Mouse (Mus musculus) small intestine, adult 2 months (tissue): ENCODE data around the gene Cdk14.

Source experiments
- CTCF ChIP-seq: fragments of 200-500 bp; IDR thresholded peaks from 2 replicates; pipeline ENCODE4 v1.5.1; 2012; ENCODE audit warnings: low read depth, mild to moderate bottlenecking, control low read depth, inconsistent platforms, low read length, moderate library complexity, mixed read lengths; ENCODE audit not compliant: insufficient replicate concordance, insufficient read length; ENCODE audit errors: extremely low read depth
- POLR2A ChIP-seq: fragments of 200-500 bp; IDR thresholded peaks from 2 replicates; pipeline ENCODE4 v1.6.1; 2012; ENCODE audit warnings: low read depth, mild to moderate bottlenecking, control low read depth, inconsistent platforms, low read length, moderate library complexity

GRCm38 (mm10) chr5:4948090-4948954 is 471.8 kb downstream of the Cdk14 start:
- TF ChIP-seq CTCF = peak; percentile 20; the same call in 1 of the 2 replicates
- TF ChIP-seq POLR2A = no peak
